Mouse (Mus musculus) ES-E14 (cell line): ENCODE measurements around the gene Fam43a. TPM values are rescaled to one million over a fixed set of nuclear protein-coding genes. Genes with fewer than 3 reads are reported as not detected.

Experiments used
- DNase-seq: peaks from one replicate; pipeline ENCODE4 v3.0.0-alpha.2; 2013; ENCODE audit warnings: low read depth, low spot score
- H3K27ac ChIP-seq: 2 replicates; pipeline ENCODE4 v1.5.1; 2012; ENCODE audit warnings: low read depth, mild to moderate bottlenecking, low read length, moderate library complexity, mixed read lengths; ENCODE audit not compliant: poor library complexity, insufficient read depth, severe bottlenecking
- H3K36me3 ChIP-seq: 2 replicates; pipeline ENCODE4 v1.6.1; 2012; ENCODE audit warnings: mild to moderate bottlenecking, low read length, moderate library complexity, mixed read lengths; ENCODE audit not compliant: control insufficient read depth, poor library complexity, insufficient read depth, severe bottlenecking
- H3K4me1 ChIP-seq, 2 experiments: fragments of 150-350 bp in 1 of 2; sonication (generic) in 1 of 2; 2 replicates each; pipeline ENCODE4 v1.6.1; 2012; ENCODE audit warnings: low read length in 2 of 2, mild to moderate bottlenecking in 1 of 2, mixed read lengths in 1 of 2; ENCODE audit not compliant: control insufficient read depth in 2 of 2, insufficient read depth in 2 of 2, poor library complexity in 1 of 2
- H3K4me3 ChIP-seq, 2 experiments: fragments of 150-350 bp in 1 of 2; sonication (generic) in 1 of 2; 2 replicates each; pipeline ENCODE4 v1.5.1; 2012; ENCODE audit warnings: low read length in 2 of 2, low read depth in 1 of 2, mild to moderate bottlenecking in 1 of 2, mixed read lengths in 1 of 2; ENCODE audit not compliant: insufficient read depth in 1 of 2, poor library complexity in 1 of 2, severe bottlenecking in 1 of 2
- H3K9ac ChIP-seq: 2 replicates; pipeline ENCODE4 v1.6.1; 2012; ENCODE audit warnings: low read depth, mild to moderate bottlenecking, low read length, mixed read lengths; ENCODE audit not compliant: poor library complexity, insufficient read depth, severe bottlenecking
- H3K9me3 ChIP-seq: fragments of 150-350 bp; sonication (generic); 2 replicates; pipeline ENCODE4 v1.6.1; 2012; ENCODE audit warnings: low read depth, mild to moderate bottlenecking, low read length; ENCODE audit not compliant: control insufficient read depth, insufficient read depth
- CHD2 ChIP-seq: IDR thresholded peaks from 2 replicates; pipeline ENCODE4 v1.6.1; 2014; ENCODE audit warnings: mild to moderate bottlenecking, low read depth, low read length, inconsistent platforms
- HCFC1 ChIP-seq: IDR thresholded peaks from 2 replicates; pipeline ENCODE4 v1.6.1; 2012; ENCODE audit warnings: low read length, inconsistent platforms, borderline replicate concordance; ENCODE audit not compliant: insufficient read depth
- MAFK ChIP-seq: IDR thresholded peaks from 2 replicates; pipeline ENCODE4 v1.6.1; 2014; ENCODE audit warnings: mild to moderate bottlenecking, low read depth, low read length, inconsistent platforms; ENCODE audit not compliant: insufficient read depth
- ZC3H11A ChIP-seq: IDR thresholded peaks from 2 replicates; pipeline ENCODE4 v1.6.1; 2012; ENCODE audit warnings: low read depth, mild to moderate bottlenecking, inconsistent platforms, low read length, borderline replicate concordance
- ZNF384 ChIP-seq: IDR thresholded peaks from 2 replicates; pipeline ENCODE4 v1.6.1; 2012; ENCODE audit warnings: low read depth, low read length, inconsistent platforms
- in situ Hi-C, 2 experiments: fragments of 600-800 bp; cut with MboI; formaldehyde crosslinking; loops; one replicate each; pipeline ENCODE4 v1.15.1; 2025; ENCODE audit warnings: low sequenced_read_pairs in 2 of 2, inconsistent platforms in 1 of 2; ENCODE audit not compliant: unreplicated experiment in 2 of 2
- total RNA-seq: library from RNA; depleted of rRNA; stranded (reverse); fragments of 300-350 nt; gene quantifications from 2 replicates; pipeline ENCODE4 v1.2.3, GENCODE M21; 2012

The Fam43a gene
- total RNA-seq, 1 experiment, result 22.2 TPM

DNA sequence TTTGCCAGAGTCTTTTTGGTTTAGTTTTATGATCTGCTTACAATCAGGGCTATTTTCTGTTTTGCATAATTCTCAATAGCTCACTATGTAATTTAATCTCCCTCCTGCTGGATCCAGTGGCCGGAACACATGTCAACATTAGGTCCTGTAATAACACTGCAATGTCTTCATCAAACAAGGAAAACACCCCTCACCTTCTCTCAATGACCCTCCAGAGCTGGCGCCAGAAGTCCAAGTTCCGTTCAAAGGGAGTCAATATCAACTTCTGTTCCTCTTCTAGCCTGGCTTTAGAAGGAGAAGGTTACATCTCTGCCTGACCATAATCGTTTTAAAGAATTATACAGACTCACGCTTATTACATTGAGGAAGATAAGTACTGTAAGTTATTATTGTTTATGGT is 18.8 kb upstream of the Fam43a start:
- in situ Hi-C loops, result loop anchor here in 1 of 2 experiments (25.0 kb wide), 1 partner anchor 782 kb away; no protein-coding TSS in a partner anchor
- H3K9me3 ChIP-seq, result no peaks in the 10 kb centered on the region
- no peak for DNase-seq
- H3K36me3 ChIP-seq, result peaks cover 69% of the 10 kb centered on the region
- no peak overlapping the region for H3K27ac ChIP-seq
- H3K4me3 ChIP-seq, result no peak overlapping the region
- no peak overlapping the region for H3K9ac ChIP-seq
- no peaks in the 10 kb centered on the region for H3K4me1 ChIP-seq
- no peak for TF ChIP-seq ZNF384
- TF ChIP-seq HCFC1, result no peak
- TF ChIP-seq CHD2, result no peak
- TF ChIP-seq ZC3H11A, result no peak
- no peak for TF ChIP-seq MAFK

DNA sequence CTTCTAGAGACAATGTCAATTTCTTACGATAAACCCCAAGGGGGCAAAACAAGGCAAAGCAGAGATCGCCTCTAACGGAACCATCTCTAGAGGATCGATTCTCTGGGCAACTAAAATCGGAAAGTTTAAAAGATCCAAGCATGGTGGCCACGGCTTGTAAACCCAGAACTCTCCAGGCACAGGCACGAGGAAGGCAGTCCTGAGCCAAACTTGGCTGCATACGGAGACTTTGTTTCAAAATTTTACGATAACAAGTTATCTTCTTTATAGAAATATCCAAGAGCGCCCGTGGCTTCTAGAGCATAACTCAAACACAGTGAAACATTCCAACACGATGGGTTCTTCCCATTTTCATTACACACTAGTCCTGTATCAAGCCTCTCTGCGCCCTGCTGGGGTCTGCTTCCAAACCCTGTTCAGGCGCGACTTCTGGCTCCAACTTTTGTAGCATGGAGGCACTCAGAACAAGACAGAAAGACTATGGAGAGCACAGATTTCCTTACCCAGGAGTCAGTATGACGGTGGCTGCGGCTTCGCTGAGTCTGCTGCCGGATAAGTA is 12.5 kb upstream of the Fam43a start:
- peaks cover 28% of the 10 kb centered on the region for H3K36me3 ChIP-seq
- no peak for DNase-seq
- H3K9ac ChIP-seq, result peak overlapping the region; percentile 96
- no peak for TF ChIP-seq CHD2
- no peak for TF ChIP-seq ZNF384
- no peak for TF ChIP-seq ZC3H11A
- no peak for TF ChIP-seq HCFC1
- TF ChIP-seq MAFK, result no peak
- H3K9me3 ChIP-seq, result no peaks in the 10 kb centered on the region
- H3K4me1 ChIP-seq, result peaks cover 0 to 6% of the 10 kb centered on the region in 2 experiments; a peak in 1 of 4 replicates
- H3K4me3 ChIP-seq, result peak overlapping the region; percentile 67 to 96
- in situ Hi-C loops, result loop anchor here in 1 of 2 experiments (25.0 kb wide), 1 partner anchor 775 kb away; no protein-coding TSS in a partner anchor
- peak overlapping the region; percentile 63 for H3K27ac ChIP-seq

- TF ChIP-seq CHD2, result 0 out of 2 replicates have a peak, but pooled peaks have one; percentile 50
- TF ChIP-seq ZNF384, result no peak
- TF ChIP-seq MAFK, result no peak
- peak; percentile 88 for TF ChIP-seq HCFC1
- peak within 1 kb of the TSS; percentile 96 for H3K9ac ChIP-seq
- H3K27ac ChIP-seq, result peak within 1 kb of the TSS; percentile 63
- peaks cover 0 to 6% of the 10 kb centered on the region in 2 experiments; a peak in 1 of 4 replicates for H3K4me1 ChIP-seq
- DNase-seq, result peak; percentile 96
- in situ Hi-C loops, result loop anchor here in 1 of 2 experiments (25.0 kb wide), 1 partner anchor 775 kb away; no protein-coding TSS in a partner anchor
- peaks cover 25% of the 10 kb centered on the region for H3K36me3 ChIP-seq
- H3K4me3 ChIP-seq, result peak within 1 kb of the TSS; percentile 67 to 96
- H3K9me3 ChIP-seq, result no peaks in the 10 kb centered on the region
Observed at GRCm38 (mm10) chr16:30587494-30588327, 11.8 kb upstream of the Fam43a start, which contains the start of gene Lsg1. Gene Lsg1, minus strand, starts transcription at chr16:30587592.

GRCm38 (mm10) chr16:30590264-30591209 is 9.0 kb upstream of the Fam43a start:
- in situ Hi-C loops, result loop anchor here in 1 of 2 experiments (10.0 to 25.0 kb wide), 2 partner anchors 484 to 772 kb away; no protein-coding TSS in a partner anchor
- no peak overlapping the region for H3K27ac ChIP-seq
- TF ChIP-seq MAFK, result no peak
- TF ChIP-seq HCFC1, result no peak
- no peak for TF ChIP-seq ZNF384
- no peak for TF ChIP-seq ZC3H11A
- no peak for TF ChIP-seq CHD2
- no peak overlapping the region for H3K4me3 ChIP-seq
- no peak for DNase-seq
- H3K9me3 ChIP-seq, result no peaks in the 10 kb centered on the region
- H3K9ac ChIP-seq, result no peak overlapping the region
- peaks cover 2% of the 10 kb centered on the region for H3K36me3 ChIP-seq
- peaks cover 0 to 10% of the 10 kb centered on the region in 2 experiments; a peak in 2 of 4 replicates for H3K4me1 ChIP-seq
